ENCODE assay signal across 8 mouse cellular contexts in the genomic region with DNA sequence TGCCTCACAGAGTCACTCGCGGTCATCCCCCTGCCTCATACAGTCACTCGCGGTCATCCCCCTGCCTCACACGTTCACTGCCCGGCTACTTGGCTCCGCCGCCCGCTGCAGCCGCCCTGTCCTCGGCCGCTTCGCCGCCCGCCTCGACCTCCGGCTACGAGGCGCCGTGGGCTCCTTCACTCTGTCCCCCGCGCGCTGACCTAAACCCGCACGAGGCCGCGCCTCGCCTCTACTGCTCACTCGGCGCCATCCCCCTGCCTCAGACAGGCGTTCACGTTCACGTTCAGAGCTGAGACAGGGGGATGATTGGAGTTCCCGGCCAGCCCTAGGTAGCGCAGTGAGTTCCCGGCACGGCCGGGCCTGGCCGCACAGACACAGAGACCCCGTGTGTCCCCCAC. TPM values are rescaled to one million over a fixed set of nuclear protein-coding genes. Genes with fewer than 3 reads are reported as not detected.
DNase-seq lines count a peak whose midpoint lies in the region; ATAC-seq and TF ChIP-seq lines count a peak whose summit lies in the region.
"Not testable (repeated sequence)": the region's sequence is repeated elsewhere in the genome, so short reads cannot be mapped to it uniquely, and the experiment has no call there.

No protein-coding gene starts in this region.

- peak overlapping the region; percentile 55 for H3K9ac ChIP-seq in hindbrain, embryonic 14.5 days
- not testable (repeated sequence) for H3K9ac ChIP-seq in lung, embryonic 15.5 days

- H3K9me3 ChIP-seq in hindbrain, embryonic 14.5 days (ENCODE audit: control insufficient read depth, low read length) = peaks cover 51% of the 10 kb centered on the region
- not testable (repeated sequence) for H3K9me3 ChIP-seq in limb, embryonic 10.5 days (replicated peaks); lung, embryonic 15.5 days

- peak overlapping the region; percentile 70 for H3K4me2 ChIP-seq in hindbrain, embryonic 14.5 days (replicated peaks)
- H3K4me2 ChIP-seq in lung, embryonic 15.5 days = peak overlapping the region; percentile 50
- peak overlapping the region; percentile 92 for H3K4me2 ChIP-seq in myocyte (ENCODE audit: low read depth)

- WGBS in hindbrain, embryonic 14.5 days = 51% methylated on average over 40 of the region's 40 CpGs
- WGBS in limb, embryonic 10.5 days = 10% methylated on average over 5 of the region's 40 CpGs
- 40% methylated on average over 1 of the region's 40 CpGs for WGBS in lung, embryonic 15.5 days

- H3K27ac ChIP-seq in hindbrain, embryonic 14.5 days = peak overlapping the region; percentile 80
- not testable (repeated sequence) for H3K27ac ChIP-seq in limb, embryonic 10.5 days; lung, embryonic 15.5 days
- H3K27ac ChIP-seq in testis, adult 2 months (ENCODE audit: control insufficient read depth, insufficient read depth, low read depth, low read length) = peak overlapping the region; percentile 89

- not testable (repeated sequence) for H3K4me1 ChIP-seq in hindbrain, embryonic 14.5 days (replicated peaks; ENCODE audit: control insufficient read depth, insufficient read depth, low read length); limb, embryonic 10.5 days; lung, embryonic 15.5 days; testis, adult 2 months (ENCODE audit: control insufficient read depth, insufficient read depth, low read length)

- H3K36me3 ChIP-seq in hindbrain, embryonic 14.5 days (replicated peaks; ENCODE audit: control insufficient read depth, insufficient read depth); limb, embryonic 10.5 days; lung, embryonic 15.5 days; myocyte (ENCODE audit: control insufficient read depth, insufficient read depth); testis, adult 2 months (ENCODE audit: control insufficient read depth, insufficient read depth, low read length): not testable (repeated sequence)

- peak overlapping the region; percentile 0 for H3ac ChIP-seq in myocyte (ENCODE audit: control insufficient read depth, insufficient read length)

- ATAC-seq in erythroblast, adult 5-6 weeks (replicated peaks; ENCODE audit: low FRiP score, poor library complexity, severe bottlenecking) = peak; percentile 3
- not testable (repeated sequence) for ATAC-seq in hindbrain, embryonic 14.5 days (ENCODE audit: low FRiP score); lung, embryonic 15.5 days (ENCODE audit: borderline replicate concordance, extremely low read depth, low FRiP score, low TSS enrichment)

- peak overlapping the region; percentile 36 for H3K4me3 ChIP-seq in hindbrain, embryonic 14.5 days (replicated peaks; ENCODE audit: low read length)
- H3K4me3 ChIP-seq in limb, embryonic 10.5 days = peak overlapping the region; percentile 47
- H3K4me3 ChIP-seq in lung, embryonic 15.5 days = peak overlapping the region; percentile 17; the same call in 1 of the 2 replicates
- H3K4me3 ChIP-seq in myocyte = peak overlapping the region; percentile 28
- peak overlapping the region; percentile 62 for H3K4me3 ChIP-seq in testis, adult 2 months (ENCODE audit: control insufficient read depth, low read depth, low read length)

- not testable (repeated sequence) for TF ChIP-seq POLR2A in myocyte (IDR thresholded peaks at IDR 0.05; ENCODE audit: insufficient read length, low read depth); testis, adult 2 months (IDR thresholded peaks at IDR 0.05; ENCODE audit: control insufficient read depth, low read depth, low read length)

- peak; percentile 77 for DNase-seq in adrenal gland, postnatal 25 days
- DNase-seq in gastrocnemius, postnatal 4 days (ENCODE audit: low spot score in 2 of 2) = peak; percentile 84 to 97
- not testable (repeated sequence) for DNase-seq in hindbrain, embryonic 14.5 days (ENCODE audit: low spot score); limb, embryonic 10.5 days (ENCODE audit: low spot score)

- not testable (repeated sequence) for H3K79me2 ChIP-seq in myocyte (ENCODE audit: control insufficient read depth, insufficient read depth)

- not testable (repeated sequence) for TF ChIP-seq CTCF in testis, adult 2 months (IDR thresholded peaks at IDR 0.05; ENCODE audit: control insufficient read depth, insufficient read depth, insufficient replicate concordance, low read depth, low read length)

- not testable (repeated sequence) for H3K27me3 ChIP-seq in hindbrain, embryonic 14.5 days (ENCODE audit: control insufficient read depth, insufficient read depth, low read length); limb, embryonic 10.5 days (ENCODE audit: low read depth, poor library complexity, severe bottlenecking); lung, embryonic 15.5 days; myocyte (ENCODE audit: control insufficient read depth, insufficient read depth, insufficient read length); testis, adult 2 months (ENCODE audit: control insufficient read depth, insufficient read depth, low read length)

RNA-seq across cellular contexts. Expression of a gene that starts 12.0 kb away (rescaled TPM):
- 401 and 486 TPM in 2 replicates for total RNA-seq in adrenal gland, postnatal 25 days (2021)
- 4.0 and 24.0 TPM in 2 replicates for total RNA-seq in erythroblast, adult 5-6 weeks (2015; ENCODE audit: low replicate concordance)
- total RNA-seq in erythroblast, adult 5-6 weeks (2017; ENCODE audit: low replicate concordance) = 59.6 and 87.8 TPM in 2 replicates
- total RNA-seq in gastrocnemius, postnatal 4 days (2021) = 100 to 1,000 TPM in 1 of 2 experiments, 10 to 100 TPM in 1; 93.0 to 116 TPM
- polyA plus RNA-seq in hindbrain, embryonic 14.5 days (2014; fragmentation: Nextera tagmentation; extraction: Ambion mirVana) = 109 and 130 TPM in 2 replicates
- 253 and 254 TPM in 2 replicates for polyA plus RNA-seq in limb, embryonic 10.5 days (2016; fragmentation: Nextera tagmentation; extraction: Ambion mirVana)
- 199 and 218 TPM in 2 replicates for polyA plus RNA-seq in lung, embryonic 15.5 days (2015; fragmentation: Nextera tagmentation; extraction: Ambion mirVana)
- 39.8 TPM for polyA plus RNA-seq in myocyte (2012; fragmentation: generic; extraction: Trizol)
- 44.3 and 111 TPM in 2 replicates for polyA plus RNA-seq in testis, adult 2 months (2012; rRNA removed)
